Mouse (Mus musculus) heart, postnatal 0 days (tissue): ENCODE measurements around the gene Txnrd3.

Experiments
- CTCF ChIP-seq: IDR thresholded peaks from 2 replicates; pipeline ENCODE4 v1.5.1; 2016; ENCODE audit warnings: antibody characterized with exemption, control low read depth, low read depth
- EP300 ChIP-seq: IDR thresholded peaks from 2 replicates; pipeline ENCODE4 v1.6.1; 2016; ENCODE audit warnings: antibody characterized with exemption, low read depth

GRCm38 (mm10) chr6:89628045-89628785 lies 15.6 kb upstream of the Txnrd3 start:
- TF ChIP-seq EP300 (no peak), CTCF (no peak)
